Mouse (Mus musculus) kidney, adult 8-10 months (tissue): ENCODE results near the gene Gm10073.

ENCODE experiments used
- DNase-seq, 2 experiments: peaks; one replicate each; pipeline ENCODE4 v3.0.0; 2022

Gene Gm10073

GRCm38 (mm10) chr8:106546746-106547145 is 26.5 kb downstream of the Gm10073 start:
- no peak for DNase-seq

- no peak for DNase-seq
Observed at GRCm38 (mm10) chr8:106545149-106545548, 28.1 kb downstream of the Gm10073 start.

- no peak for DNase-seq
Observed at GRCm38 (mm10) chr8:106543043-106543442, 30.2 kb downstream of the Gm10073 start.

GRCm38 (mm10) chr8:106541002-106541401 is 32.3 kb downstream of the Gm10073 start:
- DNase-seq, result no peak

GRCm38 (mm10) chr8:106539193-106539592 is 34.1 kb downstream of the Gm10073 start:
- no peak for DNase-seq

GRCm38 (mm10) chr8:106535448-106535847 is 37.8 kb downstream of the Gm10073 start:
- DNase-seq, result no peak

- peak; percentile 55 to 74 for DNase-seq
Observed at GRCm38 (mm10) chr8:106534449-106534848, 38.8 kb downstream of the Gm10073 start.

- DNase-seq, result no peak
Observed at GRCm38 (mm10) chr8:106533709-106534108, 39.6 kb downstream of the Gm10073 start.

GRCm38 (mm10) chr8:106530566-106530965 is 42.7 kb downstream of the Gm10073 start:
- DNase-seq, result peak in 1 of 2 experiments; percentile 26

- DNase-seq, result no peak
Observed at GRCm38 (mm10) chr8:106529885-106530482, 43.3 kb downstream of the Gm10073 start.

- no peak for DNase-seq
Observed at GRCm38 (mm10) chr8:106528596-106529249, 44.5 kb downstream of the Gm10073 start.

GRCm38 (mm10) chr8:106527241-106528036 is 45.8 kb downstream of the Gm10073 start:
- DNase-seq, result no peak

GRCm38 (mm10) chr8:106526725-106527124 is 46.5 kb downstream of the Gm10073 start:
- no peak for DNase-seq
